Mouse (Mus musculus): ENCODE measurements around the gene Clic4.

- TF ChIP-seq CTCF (IDR thresholded peaks at IDR 0.05; ENCODE audit: extremely low read depth, insufficient read depth, insufficient read length, insufficient replicate concordance) = no peak
- no peak for TF ChIP-seq POLR2A (IDR thresholded peaks at IDR 0.05; ENCODE audit: low read depth, low read length)
Measured at GRCm38 (mm10) chr4:135313111-135313691, 40.6 kb upstream of the Clic4 start.
